ENCODE assay signal across 22 mouse cellular contexts in the genomic region with DNA sequence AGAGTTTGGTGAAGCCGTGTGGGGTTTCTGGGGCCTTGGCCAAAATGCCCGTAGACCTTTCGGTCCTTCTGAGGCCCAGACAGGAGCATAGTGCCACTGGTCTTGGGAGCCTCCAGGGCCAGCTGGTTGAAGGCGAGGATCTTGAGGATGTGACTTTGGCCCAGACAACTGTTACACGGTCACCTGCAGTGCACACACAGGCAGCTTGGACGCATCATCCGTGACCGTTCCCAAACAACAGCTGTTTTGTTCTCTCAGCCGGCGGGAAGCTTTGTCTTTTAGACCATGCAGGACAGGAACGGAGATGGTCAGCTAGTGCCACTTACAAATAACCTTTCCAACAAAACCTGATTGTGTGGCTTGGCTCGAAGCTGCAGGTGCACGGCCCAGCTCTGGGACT. TPM values are rescaled to one million over a fixed set of nuclear protein-coding genes. Genes with fewer than 3 reads are reported as not detected.
A peak's percentile ranks its signal among the peaks of the same experiment; 100 is the strongest.
DNase-seq lines count a peak whose midpoint lies in the region; ATAC-seq and TF ChIP-seq lines count a peak whose summit lies in the region.
"Had no signal": no experiment of that assay in that cellular context is flagged by ENCODE, and none has a peak within 500 bp of the region (broad histone marks: within the 10 kb centered on the region; RNA-seq: fewer than 3 reads in every experiment).

No protein-coding gene starts in this region.

- no peaks in the 10 kb centered on the region for H3K36me3 ChIP-seq in hindbrain, embryonic 10.5 days
- no peaks in the 10 kb centered on the region for H3K36me3 ChIP-seq in hindbrain, embryonic 16.5 days (ENCODE audit: control insufficient read depth, insufficient read depth, low read length)
- H3K36me3 ChIP-seq in neural tube, embryonic 15.5 days: no peaks in the 10 kb centered on the region
- no peaks in the 10 kb centered on the region for H3K36me3 ChIP-seq in embryonic facial prominence, embryonic 10.5 days (replicated peaks)
- H3K36me3 ChIP-seq in myocyte (ENCODE audit: control insufficient read depth, insufficient read depth): no peaks in the 10 kb centered on the region
- H3K36me3 ChIP-seq: embryonic facial prominence, embryonic 15.5 days; hindbrain, embryonic 13.5 days had no signal

- 0 out of 2 replicates have a peak, but pooled peaks cover 6% of the 10 kb centered on the region for H3K27me3 ChIP-seq in hindbrain, embryonic 10.5 days (ENCODE audit: insufficient read depth, poor library complexity, severe bottlenecking)
- H3K27me3 ChIP-seq in hindbrain, embryonic 16.5 days (replicated peaks; ENCODE audit: control insufficient read depth, insufficient read depth, low read length): no peaks in the 10 kb centered on the region
- no peaks in the 10 kb centered on the region for H3K27me3 ChIP-seq in neural tube, embryonic 15.5 days (replicated peaks)
- H3K27me3 ChIP-seq in embryonic facial prominence, embryonic 10.5 days (replicated peaks; ENCODE audit: low read depth, poor library complexity, severe bottlenecking): no peaks in the 10 kb centered on the region
- peaks cover 11% of the 10 kb centered on the region for H3K27me3 ChIP-seq in myocyte (ENCODE audit: control insufficient read depth, insufficient read depth, insufficient read length)
- H3K27me3 ChIP-seq: embryonic facial prominence, embryonic 15.5 days; hindbrain, embryonic 13.5 days had no signal

- no peak for TF ChIP-seq POLR2A in myocyte (IDR thresholded peaks at IDR 0.05; ENCODE audit: insufficient read length, low read depth)

- H3ac ChIP-seq in myocyte (ENCODE audit: control insufficient read depth, insufficient read length): no peak overlapping the region

- H3K4me3 ChIP-seq in hindbrain, embryonic 10.5 days: no peak overlapping the region
- no peak overlapping the region for H3K4me3 ChIP-seq in hindbrain, embryonic 16.5 days (ENCODE audit: low read length)
- no peak overlapping the region for H3K4me3 ChIP-seq in neural tube, embryonic 15.5 days (replicated peaks)
- no peak overlapping the region for H3K4me3 ChIP-seq in embryonic facial prominence, embryonic 10.5 days
- no peak overlapping the region for H3K4me3 ChIP-seq in myocyte
- H3K4me3 ChIP-seq: embryonic facial prominence, embryonic 15.5 days; hindbrain, embryonic 13.5 days had no signal

- H3K79me2 ChIP-seq in myocyte (ENCODE audit: control insufficient read depth, insufficient read depth): no peaks in the 10 kb centered on the region

- WGBS in hindbrain, embryonic 10.5 days: 63% methylated on average over 13 of the region's 13 CpGs
- WGBS in hindbrain, embryonic 16.5 days: 34% methylated on average over 13 of the region's 13 CpGs
- 50% methylated on average over 13 of the region's 13 CpGs for WGBS in neural tube, embryonic 15.5 days
- WGBS in embryonic facial prominence, embryonic 10.5 days: 64% methylated on average over 13 of the region's 13 CpGs

- peaks cover 26% of the 10 kb centered on the region for H3K4me1 ChIP-seq in hindbrain, embryonic 10.5 days (replicated peaks)
- H3K4me1 ChIP-seq in hindbrain, embryonic 16.5 days (ENCODE audit: control insufficient read depth, insufficient read depth, low read depth, low read length): peaks cover 7% of the 10 kb centered on the region
- H3K4me1 ChIP-seq in neural tube, embryonic 15.5 days: peaks cover 8% of the 10 kb centered on the region
- peaks cover 23% of the 10 kb centered on the region for H3K4me1 ChIP-seq in embryonic facial prominence, embryonic 10.5 days

- no peak overlapping the region for H3K4me2 ChIP-seq in hindbrain, embryonic 16.5 days (ENCODE audit: low read length)
- no peak overlapping the region for H3K4me2 ChIP-seq in neural tube, embryonic 15.5 days
- no peak overlapping the region for H3K4me2 ChIP-seq in myocyte (ENCODE audit: low read depth)
- H3K4me2 ChIP-seq: embryonic facial prominence, embryonic 15.5 days; hindbrain, embryonic 13.5 days; liver, embryonic 11.5 days; midbrain, embryonic 11.5 days had no signal

- DNase-seq in hindbrain, embryonic 10.5 days (ENCODE audit: low spot score): peak; percentile 41
- DNase-seq in neural tube, embryonic 10.5 days (ENCODE audit: extremely low spot score, low spot score): peak; percentile 32
- peak; percentile 38 for DNase-seq in embryonic facial prominence, embryonic 10.5 days (ENCODE audit: low spot score)
- no peak for DNase-seq in right cerebral cortex, postnatal 14 days
- DNase-seq in cerebellum, adult 9-10 months: no peak
- DNase-seq: adrenal gland, postnatal 10 days; cerebellum, adult 18-20 months; cerebellum, postnatal 25 days; gastrocnemius, postnatal 14 days; layer of hippocampus, postnatal 36 days; liver, postnatal 0 days had no signal

- peak overlapping the region; percentile 75 for H3K27ac ChIP-seq in hindbrain, embryonic 10.5 days
- no peak overlapping the region for H3K27ac ChIP-seq in hindbrain, embryonic 16.5 days (ENCODE audit: low read depth, low read length)
- no peak overlapping the region for H3K27ac ChIP-seq in neural tube, embryonic 15.5 days (replicated peaks)
- no peak overlapping the region; the same call in 1 of the 2 replicates for H3K27ac ChIP-seq in embryonic facial prominence, embryonic 10.5 days (replicated peaks)
- H3K27ac ChIP-seq: hindbrain, embryonic 13.5 days; macrophage had no signal

- H3K9me3 ChIP-seq in hindbrain, embryonic 10.5 days: no peaks in the 10 kb centered on the region
- H3K9me3 ChIP-seq in hindbrain, embryonic 16.5 days (ENCODE audit: control insufficient read depth, low read length): no peaks in the 10 kb centered on the region
- H3K9me3 ChIP-seq in neural tube, embryonic 15.5 days (replicated peaks): no peaks in the 10 kb centered on the region
- H3K9me3 ChIP-seq in embryonic facial prominence, embryonic 10.5 days: no peaks in the 10 kb centered on the region
- H3K9me3 ChIP-seq: embryonic facial prominence, embryonic 15.5 days; hindbrain, embryonic 13.5 days had no signal

- ATAC-seq in hindbrain, embryonic 16.5 days: no peak
- no peak for ATAC-seq in neural tube, embryonic 15.5 days (ENCODE audit: low FRiP score)
- ATAC-seq: forebrain, embryonic 16.5 days; inflammation-experienced regulatory T-cells, adult 6 months; liver, postnatal 0 days; lung, postnatal 0 days had no signal

- H3K9ac ChIP-seq in hindbrain, embryonic 16.5 days (ENCODE audit: low read depth, low read length): no peak overlapping the region
- no peak overlapping the region for H3K9ac ChIP-seq in neural tube, embryonic 15.5 days (replicated peaks)
- H3K9ac ChIP-seq: embryonic facial prominence, embryonic 15.5 days; hindbrain, embryonic 13.5 days; liver, postnatal 0 days had no signal

TF ChIP-seq in myocyte, 11 proteins besides CTCF, POLR2A, EP300 and RAD21:
- TF ChIP-seq CEBPB (IDR thresholded peaks at IDR 0.05; ENCODE audit: insufficient read depth, poor library complexity, severe bottlenecking) (no peak), MYOD1 (IDR thresholded peaks at IDR 0.05; ENCODE audit: control insufficient read depth in 1 of 3, insufficient read length in 2 of 3, low read depth in 2 of 3) (peak in 2 of 3 experiments; percentile 58 to 75), TCF12 (IDR thresholded peaks at IDR 0.05; ENCODE audit: insufficient read depth, poor library complexity, severe bottlenecking) (no peak), TCF3 (IDR thresholded peaks at IDR 0.05; ENCODE audit: insufficient read length, low read depth) (peak; percentile 36), REST (IDR thresholded peaks at IDR 0.05; ENCODE audit: insufficient read depth, insufficient read length) (no peak), MAX (IDR thresholded peaks at IDR 0.05; ENCODE audit: low read depth) (no peak), SRF (IDR thresholded peaks at IDR 0.05; ENCODE audit: control insufficient read depth, insufficient read length, low read depth) (no peak), E2F4 (IDR thresholded peaks at IDR 0.05; ENCODE audit: insufficient read depth) (no peak), POLR2AphosphoS2 (IDR thresholded peaks at IDR 0.05; ENCODE audit: insufficient read length, low read depth) (no peak), USF1 (IDR thresholded peaks at IDR 0.05; ENCODE audit: low read depth) (no peak), MYOG (IDR thresholded peaks at IDR 0.05; ENCODE audit: control insufficient read depth in 1 of 3, insufficient read depth in 1 of 3, insufficient read length in 2 of 3, low read depth in 2 of 3) (peak in 2 of 3 experiments; percentile 32 to 84)
TF ChIP-seq in myocyte: peak in this region for 3.

RNA-seq across cellular contexts. Expression of a gene that starts 5.0 kb away (rescaled TPM):
- polyA plus RNA-seq in hindbrain, embryonic 10.5 days (2016; fragmentation: Nextera tagmentation; extraction: Ambion mirVana): 8.7 and 8.9 TPM in 2 replicates
- polyA plus RNA-seq in hindbrain, embryonic 16.5 days (2015; fragmentation: Nextera tagmentation; extraction: Ambion mirVana): 6.5 and 8.7 TPM in 2 replicates
- polyA plus RNA-seq in neural tube, embryonic 15.5 days (2015; fragmentation: Nextera tagmentation; extraction: Ambion mirVana): 7.1 and 8.7 TPM in 2 replicates
- polyA plus RNA-seq in embryonic facial prominence, embryonic 10.5 days (2016; fragmentation: Nextera tagmentation; extraction: Ambion mirVana): 7.9 and 8.5 TPM in 2 replicates
- polyA plus RNA-seq in myocyte (2012; fragmentation: generic; extraction: Trizol): 5.1 TPM

RNA-seq across cellular contexts. Expression of a gene that starts 43.7 kb away (rescaled TPM):
- polyA plus RNA-seq in hindbrain, embryonic 10.5 days (2016; fragmentation: Nextera tagmentation; extraction: Ambion mirVana): 1.8 and 2.0 TPM in 2 replicates
- polyA plus RNA-seq in hindbrain, embryonic 16.5 days (2015; fragmentation: Nextera tagmentation; extraction: Ambion mirVana): 4.4 and 7.0 TPM in 2 replicates
- polyA plus RNA-seq in neural tube, embryonic 15.5 days (2015; fragmentation: Nextera tagmentation; extraction: Ambion mirVana): 4.8 and 6.7 TPM in 2 replicates
- polyA plus RNA-seq in embryonic facial prominence, embryonic 10.5 days (2016; fragmentation: Nextera tagmentation; extraction: Ambion mirVana): 2.6 and 3.4 TPM in 2 replicates
- polyA plus RNA-seq in myocyte (2012; fragmentation: generic; extraction: Trizol): 9.8 TPM
- polyA plus RNA-seq: inflammation-experienced regulatory T-cells, adult 6 months had no signal

RNA-seq across cellular contexts. Expression of a gene that starts 52.8 kb away (rescaled TPM):
- polyA plus RNA-seq in hindbrain, embryonic 10.5 days (2016; fragmentation: Nextera tagmentation; extraction: Ambion mirVana): 23.7 and 31.1 TPM in 2 replicates
- polyA plus RNA-seq in hindbrain, embryonic 16.5 days (2015; fragmentation: Nextera tagmentation; extraction: Ambion mirVana): 25.7 and 29.1 TPM in 2 replicates
- polyA plus RNA-seq in neural tube, embryonic 15.5 days (2015; fragmentation: Nextera tagmentation; extraction: Ambion mirVana): 28.9 and 29.4 TPM in 2 replicates
- 20.2 and 20.8 TPM in 2 replicates for polyA plus RNA-seq in embryonic facial prominence, embryonic 10.5 days (2016; fragmentation: Nextera tagmentation; extraction: Ambion mirVana)
- polyA plus RNA-seq in myocyte (2012; fragmentation: generic; extraction: Trizol): 33.7 TPM

Comparison
In these comparisons a context has a peak if more than half of its experiments do, and no peak if none do; other contexts are left out.
1. DNase-seq: peak in hindbrain, embryonic 10.5 days (single experiment), neural tube, embryonic 10.5 days (single experiment) and embryonic facial prominence, embryonic 10.5 days (single experiment); none in right cerebral cortex, postnatal 14 days (single experiment) and cerebellum, adult 9-10 months (single experiment).